Mouse (Mus musculus): ENCODE results near the gene Gm15737.

DNA sequence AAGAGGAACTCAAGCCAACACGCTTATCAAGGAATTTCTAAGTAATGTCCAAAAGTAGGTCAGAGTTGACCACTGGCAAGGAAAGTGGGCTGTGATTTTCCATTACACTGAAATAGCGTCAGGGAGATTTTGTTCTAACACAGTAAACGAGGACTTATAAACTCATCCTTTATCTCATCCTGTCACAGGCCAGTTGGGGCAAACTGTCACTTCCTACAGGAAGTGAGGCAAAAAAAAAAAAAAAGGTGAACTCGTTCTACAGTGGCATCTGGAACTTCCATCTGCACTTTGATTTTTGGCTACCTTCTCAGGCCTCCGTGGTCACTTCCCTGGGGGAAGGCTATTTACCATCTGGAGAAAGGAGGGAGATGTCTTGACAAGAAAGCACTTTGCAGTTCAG lies 5.7 kb downstream of the Gm15737 start:
- TF ChIP-seq CTCF (IDR thresholded peaks at IDR 0.05; ENCODE audit: extremely low read depth, insufficient read depth, insufficient read length, insufficient replicate concordance) (no peak), POLR2A (IDR thresholded peaks at IDR 0.05; ENCODE audit: low read depth, low read length) (no peak)
